Mouse (Mus musculus) forebrain, embryonic 10.5 days (tissue): ENCODE results near the gene Spem1. TPM values are rescaled to one million over a fixed set of nuclear protein-coding genes. Genes with fewer than 3 reads are reported as not detected.
"Not testable (repeated sequence)": the region's sequence is repeated elsewhere in the genome, so short reads cannot be mapped to it uniquely, and the experiment has no call there.

ENCODE experiments used
- DNase-seq: peaks from one replicate; pipeline ENCODE4 v3.0.0-alpha.2; 2017; ENCODE audit warnings: low spot score; ENCODE audit errors: extremely low spot score
- H3K27ac ChIP-seq: fragments of 300-500 bp; sonication (generic); 2 replicates; pipeline ENCODE4 v1.5.1; 2016; ENCODE audit warnings: mild to moderate bottlenecking
- H3K27me3 ChIP-seq: fragments of 300-500 bp; sonication (generic); 2 replicates; pipeline ENCODE4 v1.6.1; 2016; ENCODE audit warnings: mild to moderate bottlenecking; ENCODE audit not compliant: poor library complexity, severe bottlenecking
- H3K36me3 ChIP-seq: fragments of 300-500 bp; sonication (generic); replicated peaks from 2 replicates; pipeline ENCODE4 v1.6.1; 2016; ENCODE audit warnings: mild to moderate bottlenecking, moderate library complexity
- H3K4me1 ChIP-seq: fragments of 300-500 bp; sonication (generic); 2 replicates; pipeline ENCODE4 v1.6.1; 2016
- H3K4me3 ChIP-seq: fragments of 300-500 bp; sonication (generic); 2 replicates; pipeline ENCODE4 v1.5.1; 2016; ENCODE audit warnings: mild to moderate bottlenecking, moderate library complexity
- H3K9me3 ChIP-seq: fragments of 300-500 bp; sonication (generic); 2 replicates; pipeline ENCODE4 v1.6.1; 2016; ENCODE audit warnings: mild to moderate bottlenecking, moderate library complexity
- WGBS: fragments of 180-500 bp; shearing (Covaris S2); methylation state at CpG from one replicate; pipeline ENCODE4 v1.1.7; 2016; 5-methylcytosine and 5-hydroxymethylcytosine counted together
- polyA plus RNA-seq: library from polyadenylated mRNA; unstranded; fragments of >200 nt; fragmentation: Nextera tagmentation; extraction: Ambion mirVana; gene quantifications from 2 replicates; pipeline ENCODE4 v1.2.1, GENCODE M21; 2016

Spem1 gene
- polyA plus RNA-seq, result 0.19 TPM in 1 of 2 replicates, not detected in the other

DNA sequence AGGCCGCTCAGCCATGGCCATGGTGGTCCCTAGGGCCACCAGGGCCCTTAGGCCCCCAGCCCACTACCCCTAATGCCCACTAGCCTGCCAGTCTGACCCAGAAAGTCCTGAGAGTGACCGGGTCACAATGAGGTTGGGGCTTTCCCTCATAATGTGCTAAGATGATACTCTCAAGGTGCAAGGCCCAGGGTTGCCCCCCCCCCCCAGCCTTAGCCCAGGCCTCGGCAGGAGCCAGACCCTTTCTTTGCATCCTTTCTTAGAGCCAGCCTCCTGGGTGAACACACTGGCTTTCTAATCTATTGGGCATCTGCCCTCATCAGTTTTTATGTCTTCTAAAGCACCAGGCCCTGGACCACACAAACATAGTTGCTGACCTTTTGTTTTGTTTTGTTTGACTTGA lies at the start of gene Spem1:
Gene Spem1, minus strand, starts transcription at position 101 of the 400 bp plus-strand sequence.
- peaks cover 7% of the 10 kb centered on the region; the same call in 1 of the 2 replicates for H3K4me1 ChIP-seq
- no peak for DNase-seq
- no peaks in the 10 kb centered on the region for H3K27me3 ChIP-seq
- no peak within 1 kb of the TSS for H3K27ac ChIP-seq
- peaks cover 17% of the 10 kb centered on the region for H3K9me3 ChIP-seq
- peaks cover 36% of the 10 kb centered on the region for H3K36me3 ChIP-seq
- H3K4me3 ChIP-seq, result no peak within 1 kb of the TSS
- 90% methylated on average over 3 of the region's 3 CpGs for WGBS

DNA sequence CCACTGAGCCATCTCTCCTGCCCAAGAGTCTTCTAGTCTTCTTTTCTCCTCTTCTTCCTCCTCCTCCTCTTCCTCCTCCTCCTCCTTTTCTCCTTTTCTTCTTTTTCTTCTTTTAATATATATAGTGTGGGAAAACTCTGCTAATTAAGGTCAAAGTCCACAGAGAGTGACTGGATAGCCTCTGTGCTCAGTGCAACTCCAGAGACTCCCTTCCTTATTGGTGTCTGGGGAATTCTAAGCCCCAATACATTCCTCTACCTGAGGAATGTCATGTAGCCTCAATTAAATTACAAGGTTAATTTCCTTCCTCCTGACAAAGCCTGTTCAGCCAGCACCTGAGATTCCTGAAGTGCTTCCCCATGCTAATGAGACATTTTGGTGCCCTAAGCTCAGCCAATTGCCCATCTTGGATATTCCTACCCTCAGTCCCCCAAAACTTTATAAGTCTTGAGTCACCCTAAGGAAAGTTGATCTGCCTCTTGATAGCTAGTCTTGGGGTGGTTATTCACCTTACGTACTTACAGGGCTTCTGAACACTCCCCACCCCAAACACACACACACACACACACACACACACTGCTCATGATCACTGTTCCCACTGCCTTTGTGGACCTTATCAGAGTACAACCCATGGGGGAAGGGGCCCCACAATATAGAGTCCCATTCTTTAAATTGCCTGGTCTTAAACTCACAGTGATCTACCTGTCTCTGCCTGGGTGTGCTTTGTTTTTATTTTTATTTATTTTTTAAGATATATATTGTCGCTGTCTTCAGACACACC lies 48.5 kb upstream of the Spem1 start:
- WGBS, result 87% methylated on average over 2 of the region's 2 CpGs
- Histone ChIP-seq H3K27ac (no peak overlapping the region), H3K4me1 (no peaks in the 10 kb centered on the region), H3K27me3 (no peaks in the 10 kb centered on the region), H3K4me3 (no peak overlapping the region), H3K36me3 (no peaks in the 10 kb centered on the region), H3K9me3 (no peaks in the 10 kb centered on the region)
- no peak for DNase-seq

DNA sequence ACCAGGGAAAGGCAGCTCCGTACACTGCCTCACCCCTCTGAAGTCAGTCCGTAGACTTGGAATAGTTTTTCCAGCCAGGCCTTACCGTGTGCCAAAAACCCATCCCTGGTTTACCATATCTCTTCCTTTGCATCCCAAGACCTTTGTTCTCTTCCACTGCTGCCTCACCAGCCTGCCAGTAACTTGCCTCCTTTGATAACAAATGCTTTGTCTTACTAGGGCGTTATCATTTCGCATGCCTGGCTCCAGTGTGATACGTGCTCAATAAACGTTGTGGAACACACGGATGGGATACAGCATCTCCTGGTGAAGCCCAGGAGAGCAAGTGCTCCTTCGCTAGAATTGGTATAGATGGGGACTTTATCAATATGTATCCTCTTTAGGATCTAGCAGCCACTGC lies 45.4 kb upstream of the Spem1 start:
- H3K4me1 ChIP-seq, result peaks cover 3% of the 10 kb centered on the region; the same call in 1 of the 2 replicates
- H3K9me3 ChIP-seq, result no peaks in the 10 kb centered on the region
- DNase-seq, result no peak
- no peak overlapping the region for H3K27ac ChIP-seq
- WGBS, result 73% methylated on average over 9 of the region's 9 CpGs
- no peak overlapping the region for H3K4me3 ChIP-seq
- H3K27me3 ChIP-seq, result no peaks in the 10 kb centered on the region
- no peaks in the 10 kb centered on the region for H3K36me3 ChIP-seq

DNA sequence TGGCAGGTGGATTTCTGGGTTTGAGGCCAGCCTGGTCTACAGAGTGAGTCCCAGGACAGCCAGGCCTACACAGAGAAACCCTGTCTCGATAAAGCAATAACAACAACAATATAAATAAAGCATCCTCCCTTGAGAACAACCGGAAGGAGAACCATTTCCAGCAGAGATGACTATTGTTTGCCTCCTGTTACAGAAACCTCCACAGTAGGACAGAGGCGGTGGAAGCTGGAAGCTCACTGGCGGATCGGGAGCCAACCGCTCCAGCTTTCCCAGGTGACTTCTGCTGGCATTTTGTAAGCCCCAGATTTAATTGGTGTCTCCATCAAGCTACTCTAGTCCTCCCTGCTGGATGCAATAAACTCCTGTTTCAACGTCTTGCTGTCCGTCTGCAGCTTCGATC lies 43.6 kb upstream of the Spem1 start:
- no peak overlapping the region for H3K27ac ChIP-seq
- WGBS, result 89% methylated on average over 9 of the region's 9 CpGs
- no peak for DNase-seq

DNA sequence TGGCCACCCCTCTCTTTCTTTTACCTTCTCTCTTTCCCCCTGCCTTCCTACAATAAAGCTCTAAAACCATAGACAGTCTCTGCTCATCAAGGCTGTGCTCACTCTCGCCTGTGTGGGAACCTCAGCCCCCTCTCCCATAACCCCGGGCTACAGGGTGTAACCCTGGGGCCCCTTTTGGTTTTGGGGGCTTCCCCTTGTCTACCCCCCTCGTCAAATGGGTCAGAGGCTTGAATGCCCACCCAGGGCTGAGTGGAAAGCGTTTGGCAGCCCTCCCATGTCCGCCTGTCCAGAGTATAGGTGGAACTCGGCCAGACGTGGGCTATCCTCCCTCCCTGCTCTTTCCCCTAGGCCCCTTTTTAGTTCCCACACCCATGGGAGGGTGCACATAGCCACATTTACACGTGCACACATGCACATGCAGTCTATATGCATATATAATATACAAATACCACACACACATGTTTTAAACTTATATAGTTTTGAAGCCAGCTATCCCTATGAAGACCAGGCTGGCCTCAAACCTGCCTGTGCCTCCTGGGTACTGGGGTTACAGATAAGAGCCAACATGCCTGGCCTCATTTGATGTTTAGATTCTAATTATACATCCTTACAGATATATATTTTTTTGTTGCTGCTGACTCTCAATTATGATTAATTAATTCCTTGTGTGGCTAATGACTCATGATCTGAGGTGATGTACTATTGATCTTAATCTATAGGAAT lies 42.3 kb upstream of the Spem1 start:
- no peak overlapping the region for H3K4me3 ChIP-seq
- peaks cover 11% of the 10 kb centered on the region for H3K27me3 ChIP-seq
- peaks cover 3% of the 10 kb centered on the region; the same call in 1 of the 2 replicates for H3K4me1 ChIP-seq
- 65% methylated on average over 8 of the region's 8 CpGs for WGBS
- no peaks in the 10 kb centered on the region for H3K9me3 ChIP-seq
- no peak for DNase-seq
- H3K27ac ChIP-seq, result peak overlapping the region; percentile 3; the same call in 1 of the 2 replicates
- no peaks in the 10 kb centered on the region for H3K36me3 ChIP-seq

More for the DNA sequence above, 43.6 kb upstream of the Spem1 start:
- Histone ChIP-seq H3K27me3 (no peaks in the 10 kb centered on the region), H3K4me3 (no peak overlapping the region), H3K4me1 (peaks cover 3% of the 10 kb centered on the region; the same call in 1 of the 2 replicates), H3K36me3 (no peaks in the 10 kb centered on the region), H3K9me3 (no peaks in the 10 kb centered on the region)

DNA sequence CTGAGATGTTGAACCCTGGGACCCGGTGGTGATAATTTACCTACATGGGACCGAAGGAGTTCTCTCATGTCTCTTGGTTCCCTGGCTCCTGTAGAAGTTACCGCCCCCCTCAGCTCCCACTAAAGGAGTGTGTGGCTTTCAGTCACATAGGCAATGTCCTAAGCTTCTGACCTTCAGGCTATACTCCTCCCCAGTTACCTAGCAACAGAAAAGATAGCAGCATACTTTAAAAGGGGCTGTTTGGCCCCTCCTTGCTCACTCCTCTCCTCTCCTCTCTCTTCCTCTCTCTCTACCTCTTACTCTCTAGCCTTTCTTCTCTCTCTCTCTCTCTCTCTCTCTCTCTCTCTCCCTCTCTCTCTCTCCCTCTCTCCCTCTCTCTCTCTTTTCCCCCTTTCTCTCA lies 41.7 kb upstream of the Spem1 start:
- not testable (repeated sequence) for H3K4me3 ChIP-seq, H3K4me1 ChIP-seq, H3K9me3 ChIP-seq, DNase-seq, H3K36me3 ChIP-seq, H3K27ac ChIP-seq
- H3K27me3 ChIP-seq, result peaks cover 17% of the 10 kb centered on the region
- whole genome bisulfite sequencing, result 85% methylated on average over 3 of the region's 3 CpGs

DNA sequence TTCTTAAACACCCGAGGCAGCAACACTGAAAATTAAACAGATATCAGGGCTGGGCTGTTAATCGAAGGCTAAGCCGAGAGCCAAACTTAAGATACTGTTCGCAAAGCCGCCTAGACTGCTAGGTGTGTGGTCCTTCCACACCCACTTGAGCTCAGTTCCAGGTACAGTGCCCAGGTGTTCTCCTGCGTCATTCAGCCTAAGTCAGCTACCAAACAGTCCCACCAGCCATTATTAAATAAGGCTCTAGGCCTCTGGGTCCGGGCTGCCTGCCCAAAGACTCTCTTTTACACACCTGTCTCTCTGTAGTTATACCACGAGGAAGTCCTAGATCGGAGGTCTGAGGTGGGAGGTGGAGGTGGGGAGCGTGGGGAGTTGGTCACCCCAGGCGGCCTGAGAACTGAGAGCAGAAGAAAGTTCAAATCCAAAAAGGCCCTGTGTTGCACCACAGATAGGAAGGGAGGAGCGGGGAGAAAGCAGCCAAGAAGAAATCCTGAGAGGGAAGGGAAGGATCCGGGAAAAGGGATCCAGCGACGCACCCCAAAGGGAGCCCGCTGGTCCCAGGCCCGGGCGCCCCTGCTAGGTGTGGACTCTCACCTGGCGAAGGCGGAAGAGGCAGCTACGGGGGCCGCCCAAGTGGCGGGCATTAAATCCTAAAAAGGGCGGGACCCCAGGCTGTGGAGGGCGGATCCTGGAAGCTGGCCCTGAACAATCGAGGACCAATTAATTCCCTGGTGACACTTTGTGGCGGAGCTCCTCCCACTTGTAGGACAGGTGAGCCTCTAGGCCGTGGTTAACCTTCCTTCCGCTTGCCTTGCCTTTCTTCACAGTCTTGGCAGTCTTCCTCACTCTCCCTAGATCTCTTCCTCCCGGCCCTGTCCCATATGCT lies 36.4 kb upstream of the Spem1 start, which contains the start of gene Tnk1:
Gene Tnk1, minus strand, starts transcription at position 618 of the 886 bp plus-strand sequence.
- H3K27ac ChIP-seq, result peak within 1 kb of the TSS; percentile 35; the same call in 1 of the 2 replicates
- 17% methylated on average over 30 of the region's 30 CpGs for WGBS
- H3K4me1 ChIP-seq, result peaks cover 26% of the 10 kb centered on the region
- H3K4me3 ChIP-seq, result peak within 1 kb of the TSS; percentile 33
- DNase-seq, result no peak
- no peaks in the 10 kb centered on the region for H3K36me3 ChIP-seq
- no peaks in the 10 kb centered on the region for H3K9me3 ChIP-seq
- H3K27me3 ChIP-seq, result peaks cover 50% of the 10 kb centered on the region

DNA sequence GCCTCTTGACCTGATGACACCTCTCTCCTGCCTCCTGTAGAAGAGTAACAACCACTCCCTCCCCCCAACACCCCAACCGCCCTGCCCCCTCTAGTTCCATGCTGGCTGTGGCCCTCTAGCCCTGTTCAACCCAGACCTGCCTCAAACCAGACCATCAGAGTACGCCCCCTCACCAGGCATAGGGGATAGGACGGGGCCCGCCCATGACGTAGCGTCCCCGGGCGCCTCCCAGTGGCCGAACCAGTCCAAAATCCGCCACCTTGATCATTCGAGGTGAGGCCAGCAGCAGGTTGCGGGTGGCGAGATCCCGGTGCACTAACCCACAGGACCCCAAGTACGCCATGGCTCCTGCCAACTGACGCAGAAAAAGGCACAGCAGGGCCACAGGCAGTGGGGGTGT lies 33.4 kb upstream of the Spem1 start:
- peak overlapping the region; percentile 72 for H3K27ac ChIP-seq
- 21% methylated on average over 16 of the region's 16 CpGs for whole genome bisulfite sequencing

DNA sequence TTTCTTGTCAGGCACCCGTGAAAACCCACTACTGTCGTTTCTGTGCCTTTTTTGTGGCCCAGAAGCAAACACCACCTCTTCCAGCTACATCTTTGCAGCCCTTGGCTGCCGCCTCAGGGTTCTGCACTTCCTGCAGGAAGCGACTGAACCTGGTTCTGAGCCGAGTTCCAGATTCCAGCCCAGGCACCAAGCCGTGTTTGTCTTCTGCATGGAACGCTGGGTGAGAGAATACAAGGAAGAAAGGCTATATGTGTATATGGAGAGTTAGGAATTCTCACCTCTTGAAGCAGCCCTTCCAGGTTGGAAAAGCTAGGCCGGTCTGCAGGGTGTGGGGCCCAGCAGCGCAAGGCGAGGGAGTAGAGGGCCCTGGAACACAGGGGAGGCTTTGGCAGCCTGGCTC lies 32.7 kb upstream of the Spem1 start:
- Histone ChIP-seq H3K27me3 (peaks cover 43% of the 10 kb centered on the region), H3K4me3 (peak overlapping the region; percentile 23; the same call in 1 of the 2 replicates), H3K36me3 (peaks cover 33% of the 10 kb centered on the region), H3K9me3 (no peaks in the 10 kb centered on the region), H3K27ac (peak overlapping the region; percentile 72), H3K4me1 (peaks cover 39% of the 10 kb centered on the region)
- 88% methylated on average over 10 of the region's 10 CpGs for WGBS
- DNase-seq, result no peak

More for the DNA sequence above, 33.4 kb upstream of the Spem1 start:
- peak; percentile 66 for DNase-seq
- Histone ChIP-seq H3K36me3 (peaks cover 26% of the 10 kb centered on the region), H3K27me3 (peaks cover 49% of the 10 kb centered on the region), H3K4me3 (peak overlapping the region; percentile 23), H3K9me3 (no peaks in the 10 kb centered on the region), H3K4me1 (peaks cover 37% of the 10 kb centered on the region)

DNA sequence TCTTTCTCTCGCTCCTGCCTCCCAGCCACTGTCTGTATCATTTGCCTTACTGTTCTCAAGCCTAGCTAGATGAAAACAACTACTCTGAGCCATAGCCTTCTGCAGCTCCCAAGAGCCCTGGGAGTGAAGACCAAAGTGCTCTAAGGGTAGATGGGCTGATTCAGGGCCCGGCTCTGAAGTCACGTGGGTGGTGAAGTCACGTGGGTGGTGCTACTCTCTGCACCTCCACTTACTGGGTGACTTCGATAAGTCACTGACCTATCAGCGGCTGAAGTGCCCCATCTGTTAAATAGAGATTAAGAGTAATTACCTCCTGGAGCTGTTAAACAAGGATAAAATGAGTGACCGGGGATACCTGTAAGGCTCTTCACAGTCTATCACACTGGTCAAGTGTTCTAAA lies 32.0 kb upstream of the Spem1 start:
- WGBS, result 80% methylated on average over 7 of the region's 7 CpGs
- Histone ChIP-seq H3K27me3 (peaks cover 36% of the 10 kb centered on the region), H3K36me3 (peaks cover 40% of the 10 kb centered on the region), H3K4me1 (peaks cover 39% of the 10 kb centered on the region), H3K27ac (peak overlapping the region; percentile 56), H3K4me3 (no peak overlapping the region), H3K9me3 (no peaks in the 10 kb centered on the region)
- DNase-seq, result no peak

DNA sequence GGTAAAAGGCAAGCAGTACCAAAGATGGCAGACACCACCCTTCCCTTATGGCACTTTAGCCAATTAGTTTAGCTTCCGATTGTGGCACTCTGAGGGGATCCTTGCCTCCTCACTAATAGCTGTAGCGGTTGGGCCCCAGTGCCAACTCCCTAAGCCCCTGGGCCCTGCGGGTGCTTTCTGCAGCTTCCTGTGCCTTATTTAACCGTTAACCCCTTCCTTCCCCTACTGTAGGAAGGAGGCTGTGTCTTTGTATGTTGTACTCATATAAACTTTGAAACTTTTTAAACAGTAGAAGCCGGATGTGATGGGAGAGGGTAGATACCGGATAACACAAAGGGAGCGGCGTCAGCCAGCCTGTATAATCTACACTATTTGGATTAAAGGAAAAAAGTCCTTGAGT lies 28.8 kb upstream of the Spem1 start:
- H3K27ac ChIP-seq, result no peak overlapping the region
- peaks cover 55% of the 10 kb centered on the region for H3K36me3 ChIP-seq
- DNase-seq, result no peak
- no peaks in the 10 kb centered on the region for H3K9me3 ChIP-seq
- no peak overlapping the region for H3K4me3 ChIP-seq
- 83% methylated on average over 8 of the region's 8 CpGs for WGBS
- peaks cover 3% of the 10 kb centered on the region; the same call in 1 of the 2 replicates for H3K27me3 ChIP-seq
- H3K4me1 ChIP-seq, result peaks cover 57% of the 10 kb centered on the region

DNA sequence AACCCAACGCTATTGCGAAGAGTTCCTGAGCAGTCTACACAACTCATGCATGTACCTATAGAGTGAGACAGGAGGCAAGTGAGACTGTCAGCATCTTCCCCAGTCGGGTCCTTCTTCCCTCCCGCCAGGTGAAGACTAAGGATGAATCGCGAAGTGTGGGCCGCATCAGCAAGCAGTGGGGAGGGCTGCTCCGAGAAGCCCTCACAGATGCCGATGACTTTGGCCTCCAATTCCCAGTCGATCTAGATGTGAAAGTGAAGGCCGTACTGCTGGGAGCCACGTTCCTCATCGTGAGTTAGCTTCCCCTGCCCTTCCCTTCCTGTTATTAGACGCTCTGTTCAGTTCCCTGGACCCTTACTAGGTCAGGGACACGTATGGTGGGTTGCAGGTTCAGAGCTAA lies 27.9 kb upstream of the Spem1 start:
- WGBS, result 92% methylated on average over 15 of the region's 15 CpGs
- Histone ChIP-seq H3K27ac (no peak overlapping the region), H3K36me3 (peaks cover 55% of the 10 kb centered on the region), H3K4me1 (peaks cover 56% of the 10 kb centered on the region), H3K9me3 (no peaks in the 10 kb centered on the region), H3K27me3 (no peaks in the 10 kb centered on the region), H3K4me3 (no peak overlapping the region)
- DNase-seq, result no peak
